Mouse (Mus musculus) macrophage (primary cell): ENCODE results near the gene Slc22a12. TPM values are rescaled to one million over a fixed set of nuclear protein-coding genes. Genes with fewer than 3 reads are reported as not detected.

Experiments used
- H3K27ac ChIP-seq: fragments of 350-480 bp; formaldehyde crosslinking; 2 replicates; pipeline ENCODE4 v1.9.0; 2021
- H3K36me3 ChIP-seq: fragments of 350-480 bp; formaldehyde crosslinking; 2 replicates; pipeline ENCODE4 v1.9.0; 2021; ENCODE audit errors: inconsistent target
- H3K4me3 ChIP-seq: fragments of 350-480 bp; formaldehyde crosslinking; 2 replicates; pipeline ENCODE4 v1.9.0; 2021; ENCODE audit errors: inconsistent target
- H3K79me2 ChIP-seq: fragments of 350-480 bp; formaldehyde crosslinking; 2 replicates; pipeline ENCODE4 v1.9.0; 2021; ENCODE audit errors: inconsistent target
- WGBS: methylation state at CpG from one replicate; pipeline ENCODE4 v1.1.7; 2026; ENCODE audit warnings: inconsistent platforms; ENCODE audit not compliant: missing documents; 5-methylcytosine and 5-hydroxymethylcytosine counted together
- polyA plus RNA-seq: library from polyadenylated mRNA; stranded (reverse); fragments of 250-400 nt; gene quantifications from 3 replicates; pipeline ENCODE4 v1.2.4, GENCODE M21; 2018; ENCODE audit warnings: inconsistent platforms

Gene Slc22a12
- polyA plus RNA-seq, 1 experiment from 2014 or later: not detected

DNA sequence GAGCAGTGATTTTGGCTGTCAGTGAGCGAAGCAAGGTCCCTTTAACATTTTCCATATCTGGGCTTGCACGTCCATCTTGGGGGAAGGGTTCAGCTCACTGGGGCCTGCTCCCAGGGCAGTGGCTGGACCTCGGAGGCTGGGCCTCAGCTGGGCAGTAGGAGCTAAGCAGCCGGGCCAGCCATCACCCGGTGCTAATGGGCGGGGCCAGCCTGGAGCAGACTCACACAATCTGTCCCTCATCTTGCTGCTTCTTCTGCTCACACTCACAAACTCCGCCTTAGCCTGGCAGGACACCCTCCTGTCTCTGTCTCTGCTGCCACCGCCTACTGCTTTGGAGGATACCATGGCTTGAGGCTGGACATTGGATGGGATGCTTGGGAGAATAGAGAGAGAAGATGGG is 26.7 kb downstream of the Slc22a12 start:
- Histone ChIP-seq H3K79me2 (no peaks in the 10 kb centered on the region), H3K4me3 (no peak overlapping the region), H3K27ac (no peak overlapping the region), H3K36me3 (no peaks in the 10 kb centered on the region)
- 83% methylated on average over 8 of the region's 8 CpGs for WGBS

DNA sequence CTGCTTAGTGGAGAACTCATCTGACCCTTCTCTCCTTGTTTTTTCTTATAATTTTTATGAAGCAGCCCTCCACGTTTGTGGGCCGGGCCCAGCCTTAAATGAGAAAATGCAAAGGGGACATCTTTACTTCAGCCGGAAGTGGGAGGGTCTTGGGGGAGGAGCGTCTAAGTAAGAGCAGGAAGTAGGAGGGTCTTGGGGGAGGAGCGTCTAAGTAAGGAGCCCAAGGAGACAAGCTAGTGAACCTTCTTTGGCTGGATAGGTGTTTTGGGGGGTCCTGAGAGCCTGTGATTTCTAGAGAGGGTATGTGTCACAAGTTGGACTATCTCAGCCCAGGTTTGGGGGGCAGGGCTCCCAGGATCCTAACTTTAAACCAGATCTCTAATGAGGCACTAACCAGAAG is 27.4 kb downstream of the Slc22a12 start:
- Histone ChIP-seq H3K79me2 (no peaks in the 10 kb centered on the region), H3K36me3 (no peaks in the 10 kb centered on the region), H3K4me3 (no peak overlapping the region), H3K27ac (no peak overlapping the region)
- WGBS: 49% methylated on average over 5 of the region's 5 CpGs

DNA sequence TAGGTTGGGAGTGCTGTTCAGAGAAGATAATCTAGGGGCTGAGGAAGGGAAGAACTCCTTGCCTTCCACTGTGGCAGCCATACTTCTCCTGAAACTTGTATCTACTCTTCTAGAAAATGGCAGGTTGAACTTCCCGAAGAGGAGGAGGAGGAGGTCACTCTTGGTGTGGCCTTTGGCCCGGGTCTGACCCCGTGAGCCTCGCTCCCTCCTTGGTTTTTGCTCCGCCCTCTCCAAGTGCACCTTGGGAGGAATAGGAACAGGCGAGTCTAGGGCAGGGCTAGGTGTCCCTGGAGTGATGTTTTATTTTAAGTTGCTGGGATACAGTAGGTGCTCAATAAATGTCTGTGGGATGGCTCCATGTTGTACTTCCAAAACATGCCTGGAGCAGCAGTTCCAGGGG is 27.9 kb downstream of the Slc22a12 start:
- Histone ChIP-seq H3K79me2 (no peaks in the 10 kb centered on the region), H3K4me3 (no peak overlapping the region), H3K36me3 (no peaks in the 10 kb centered on the region), H3K27ac (no peak overlapping the region)
- 79% methylated on average over 6 of the region's 6 CpGs for WGBS

DNA sequence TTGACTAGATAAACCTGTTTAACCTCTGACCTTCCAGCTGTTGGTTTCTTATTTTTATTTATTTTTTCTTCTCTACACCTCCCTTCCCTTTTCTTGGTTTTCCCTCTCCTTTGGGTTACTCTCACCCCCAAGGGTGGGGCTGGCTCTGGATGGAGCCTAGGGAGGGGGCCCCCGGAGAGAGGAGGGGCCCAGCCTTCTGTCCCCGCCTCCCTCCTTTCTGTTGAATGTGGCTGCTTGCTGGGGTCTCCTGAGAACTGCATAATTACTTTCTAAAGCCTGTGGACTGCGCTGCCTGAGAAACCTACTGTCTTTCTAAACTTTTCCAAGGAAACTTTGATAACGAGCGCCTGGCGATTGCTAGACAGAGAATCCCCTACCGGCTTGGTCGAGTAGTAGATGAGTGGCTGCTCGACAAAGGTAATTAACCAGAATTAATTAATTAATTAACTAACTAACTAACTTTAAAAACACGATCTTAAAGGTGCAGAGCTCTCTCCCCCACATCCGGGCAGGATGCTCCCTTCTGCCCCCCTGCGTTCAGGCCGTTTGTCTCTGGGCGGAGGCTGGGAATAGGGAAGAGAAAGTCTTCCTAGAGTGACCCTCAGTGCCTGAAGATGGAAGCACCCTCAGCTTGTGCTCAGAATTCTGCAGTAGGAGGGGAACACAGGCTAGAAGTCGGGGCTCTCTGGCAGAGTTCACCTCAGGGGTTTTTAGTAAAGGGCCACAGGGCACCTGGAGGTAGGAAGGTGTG is 29.3 kb downstream of the Slc22a12 start:
- H3K4me3 ChIP-seq: no peak overlapping the region
- no peak overlapping the region for H3K27ac ChIP-seq
- no peaks in the 10 kb centered on the region for H3K79me2 ChIP-seq
- H3K36me3 ChIP-seq: no peaks in the 10 kb centered on the region
- 24% methylated on average over 14 of the region's 15 CpGs for WGBS

DNA sequence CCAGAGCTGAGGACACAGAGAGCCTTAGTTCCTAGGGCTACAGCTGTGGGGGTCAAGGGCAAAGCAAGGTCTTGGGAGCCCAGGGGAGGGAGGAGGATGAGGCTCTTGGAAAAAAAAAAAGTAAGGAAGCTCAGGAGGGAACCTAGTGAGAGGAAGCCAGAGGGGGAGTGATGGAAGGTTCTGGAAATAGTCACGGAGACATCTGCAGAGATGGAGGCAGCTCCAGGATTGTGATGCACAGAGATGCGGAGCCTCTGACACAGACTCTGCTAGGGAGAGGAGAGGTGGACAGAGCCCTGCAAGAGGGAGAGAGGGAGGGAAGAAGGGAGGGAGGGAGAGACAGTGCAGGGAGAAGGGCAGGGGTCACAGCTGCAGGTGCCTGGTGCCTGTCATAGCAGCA is 32.3 kb downstream of the Slc22a12 start:
- no peak overlapping the region for H3K4me3 ChIP-seq
- H3K27ac ChIP-seq: no peak overlapping the region
- no peaks in the 10 kb centered on the region for H3K36me3 ChIP-seq
- no peaks in the 10 kb centered on the region for H3K79me2 ChIP-seq
- WGBS: 90% methylated on average over 2 of the region's 2 CpGs

DNA sequence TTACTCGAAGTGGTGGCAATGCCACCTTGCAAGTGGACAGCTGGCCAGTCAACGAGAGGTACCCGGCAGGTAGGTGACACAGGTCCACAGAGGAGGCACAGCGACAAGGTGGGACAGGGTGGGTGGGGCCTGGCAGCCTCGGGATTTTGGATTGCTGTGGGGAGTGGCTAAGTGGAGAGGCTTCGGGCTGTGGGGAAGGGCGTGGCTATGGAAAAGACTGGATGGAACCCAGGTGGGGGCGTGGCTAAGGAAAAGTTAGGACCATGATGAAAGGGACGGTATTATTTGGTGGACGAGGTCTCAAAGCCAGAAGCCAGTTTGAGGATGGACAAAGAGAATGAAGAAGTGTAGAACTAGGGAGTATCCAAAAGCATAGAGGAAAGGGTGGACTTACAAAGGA is 33.0 kb downstream of the Slc22a12 start:
- no peak overlapping the region for H3K4me3 ChIP-seq
- H3K36me3 ChIP-seq: no peaks in the 10 kb centered on the region
- no peak overlapping the region for H3K27ac ChIP-seq
- 77% methylated on average over 10 of the region's 10 CpGs for WGBS
- H3K79me2 ChIP-seq: no peaks in the 10 kb centered on the region

DNA sequence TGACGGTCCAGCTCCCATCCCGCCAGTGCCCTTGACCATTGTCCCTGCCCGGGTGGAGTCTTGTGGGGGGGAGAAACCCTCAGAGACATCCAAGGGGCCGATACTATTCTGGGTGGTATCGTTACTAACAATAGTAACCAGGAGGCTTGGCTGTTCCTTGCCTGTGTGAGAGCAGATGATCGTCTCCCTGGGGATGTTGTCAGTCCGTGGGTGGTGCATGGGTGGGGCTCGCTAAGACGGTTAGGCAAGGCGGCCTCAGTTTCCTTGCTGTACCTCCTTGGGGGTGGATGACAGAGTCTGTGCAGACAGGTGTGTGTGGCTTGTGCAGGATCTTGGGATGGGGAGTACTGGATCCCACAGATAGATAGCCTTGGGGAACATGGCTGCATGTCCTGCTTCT is 35.4 kb downstream of the Slc22a12 start:
- Histone ChIP-seq H3K27ac (no peak overlapping the region), H3K36me3 (no peaks in the 10 kb centered on the region), H3K79me2 (no peaks in the 10 kb centered on the region), H3K4me3 (no peak overlapping the region)
- 65% methylated on average over 10 of the region's 10 CpGs for WGBS

DNA sequence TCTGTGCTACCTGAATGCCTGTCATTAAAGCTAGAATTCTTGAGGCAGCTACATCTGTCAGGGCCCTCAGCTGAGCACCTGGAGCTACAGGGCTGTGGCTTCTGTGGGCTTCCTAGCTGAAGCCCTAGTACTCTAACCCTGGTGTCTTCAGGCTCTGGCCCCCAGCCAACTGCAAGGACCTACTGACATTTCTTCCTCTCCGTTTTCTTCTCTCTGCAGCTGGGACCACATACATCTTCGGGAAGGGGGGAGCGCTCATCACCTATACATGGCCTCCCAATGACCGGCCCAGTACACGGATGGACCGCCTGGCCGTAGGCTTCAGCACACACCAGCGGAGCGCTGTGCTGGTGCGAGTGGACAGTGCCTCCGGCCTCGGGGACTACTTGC is 38.2 kb downstream of the Slc22a12 start:
- Histone ChIP-seq H3K36me3 (no peaks in the 10 kb centered on the region), H3K79me2 (no peaks in the 10 kb centered on the region), H3K4me3 (no peak overlapping the region), H3K27ac (no peak overlapping the region)
- WGBS: 85% methylated on average over 11 of the region's 12 CpGs

DNA sequence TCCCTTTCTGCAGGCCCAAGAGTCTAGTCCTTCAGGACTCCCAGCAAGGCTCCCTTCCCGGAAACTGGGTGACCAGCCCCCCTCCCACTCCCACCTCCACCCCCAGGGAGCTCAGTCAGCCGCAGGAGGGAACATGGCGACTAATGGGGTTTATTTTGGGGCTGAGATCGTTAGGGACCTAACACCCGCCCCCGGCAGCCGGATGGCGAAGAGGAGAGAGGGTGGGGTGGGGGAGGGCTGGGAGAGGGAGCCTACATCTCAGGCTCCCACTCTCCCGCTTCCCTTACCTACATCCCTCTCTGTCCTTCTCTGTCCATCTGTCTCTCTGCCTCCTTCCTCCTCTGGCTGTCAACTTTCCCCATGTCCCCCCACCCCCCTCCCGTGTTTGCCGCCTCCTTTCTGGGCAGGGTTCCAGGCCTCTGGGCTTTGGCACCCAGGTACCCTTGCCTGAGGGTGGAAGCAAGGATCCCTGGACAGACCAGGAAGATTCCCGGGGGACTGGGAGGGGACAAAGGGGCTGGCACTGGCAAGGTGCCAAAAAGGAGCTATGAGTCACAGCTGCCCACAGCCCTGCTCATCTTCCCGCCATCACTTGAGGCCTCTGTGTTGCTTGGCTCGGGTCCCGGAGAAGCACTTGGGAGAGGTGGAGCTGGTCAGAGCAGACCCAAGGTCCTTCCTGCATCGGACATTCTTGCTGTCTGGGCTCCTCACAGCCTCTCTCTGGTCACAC is 38.7 kb downstream of the Slc22a12 start:
- H3K27ac ChIP-seq: no peak overlapping the region
- WGBS: 30% methylated on average over 9 of the region's 16 CpGs
- H3K4me3 ChIP-seq: no peak overlapping the region
- no peaks in the 10 kb centered on the region for H3K79me2 ChIP-seq
- no peaks in the 10 kb centered on the region for H3K36me3 ChIP-seq

DNA sequence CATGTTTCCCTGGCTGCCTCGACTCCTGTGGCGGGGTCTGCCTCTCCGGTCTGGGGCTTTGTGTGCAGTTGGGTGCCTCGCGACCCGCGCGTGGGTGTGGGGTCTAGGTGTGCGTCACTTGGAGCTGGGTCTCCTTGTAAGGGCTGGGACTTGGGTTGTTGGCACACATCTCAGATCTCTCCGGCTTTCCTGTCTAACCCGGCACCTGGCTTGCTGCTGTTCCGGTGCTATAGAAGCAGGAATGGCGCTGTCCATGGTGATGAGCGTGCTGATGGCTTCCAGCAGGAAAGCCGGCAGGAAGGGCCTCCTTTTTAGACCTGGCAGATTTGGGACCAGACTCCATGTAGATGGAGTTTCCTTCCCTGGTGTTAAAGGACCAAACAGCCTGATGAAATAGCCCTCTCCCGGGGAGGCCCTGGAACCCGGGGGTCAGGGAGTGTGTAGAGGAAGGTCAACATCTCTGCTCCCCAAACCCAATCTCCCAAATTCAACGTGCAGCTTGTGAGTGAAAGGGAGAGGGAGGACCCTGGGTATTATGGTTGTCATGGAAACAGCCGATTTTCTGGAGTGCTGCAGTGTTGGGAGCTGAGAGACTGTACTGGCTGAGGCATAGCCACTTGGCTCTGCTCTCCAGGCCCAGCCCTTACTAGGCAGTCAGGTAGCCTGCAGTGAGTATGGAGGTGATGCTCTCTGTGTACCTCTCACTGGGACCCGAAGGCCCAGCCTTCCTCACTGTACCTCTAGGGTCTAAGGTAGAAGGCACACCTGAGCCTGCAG is 40.1 kb downstream of the Slc22a12 start:
- no peaks in the 10 kb centered on the region for H3K36me3 ChIP-seq
- WGBS: 7% methylated on average over 20 of the region's 20 CpGs
- H3K4me3 ChIP-seq: no peak overlapping the region

DNA sequence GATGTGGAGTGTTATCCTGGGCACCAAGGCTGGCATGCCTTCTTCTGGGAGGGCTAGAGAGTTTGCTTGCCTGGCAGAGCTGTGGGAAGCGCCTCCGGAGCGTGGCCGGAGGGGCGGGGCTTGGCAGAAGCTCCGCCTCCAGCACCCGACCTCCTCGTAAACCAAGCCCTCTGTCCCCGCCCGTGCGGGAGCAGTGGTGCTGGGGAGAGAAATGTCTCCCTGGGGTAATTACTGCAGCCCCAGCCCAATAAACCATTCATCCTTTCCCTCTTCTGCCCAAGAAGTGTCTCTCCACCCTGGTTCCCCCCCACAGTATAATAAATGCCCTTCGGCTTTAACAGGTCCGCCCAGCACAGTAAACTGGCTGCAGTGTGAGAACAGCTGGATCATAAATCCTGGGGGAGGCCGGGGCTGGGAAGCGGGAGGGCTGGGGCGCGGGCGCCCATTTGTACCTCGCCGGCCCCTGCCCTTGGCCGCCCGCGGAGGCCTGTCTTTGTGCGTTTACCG is 40.7 kb downstream of the Slc22a12 start:
- Histone ChIP-seq H3K79me2 (no peaks in the 10 kb centered on the region), H3K36me3 (no peaks in the 10 kb centered on the region), H3K27ac (no peak overlapping the region), H3K4me3 (no peak overlapping the region)
- WGBS: 4% methylated on average over 25 of the region's 25 CpGs

More for the DNA sequence above, 40.1 kb downstream of the Slc22a12 start:
- H3K79me2 ChIP-seq: no peaks in the 10 kb centered on the region
- no peak overlapping the region for H3K27ac ChIP-seq

DNA sequence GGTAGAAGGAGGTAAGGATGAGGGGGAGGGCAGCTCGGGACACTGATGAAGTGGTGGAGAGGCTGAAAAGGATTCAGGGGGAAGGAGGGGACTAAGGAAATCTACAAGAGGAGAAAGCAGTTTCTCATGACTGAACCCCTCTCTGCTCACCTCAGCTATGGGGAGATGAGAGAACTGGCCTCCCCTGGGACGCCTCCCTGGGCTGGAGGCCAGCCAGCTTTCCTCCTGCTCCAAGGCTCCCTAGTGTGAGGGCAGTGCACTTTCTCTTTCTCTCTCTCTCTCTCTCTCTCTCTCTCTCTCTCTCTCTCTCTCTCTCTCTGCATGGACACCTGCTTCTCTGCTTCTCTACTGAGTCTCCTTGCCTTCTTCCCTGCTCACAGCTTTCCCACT is 42.2 kb downstream of the Slc22a12 start:
- no peak overlapping the region for H3K4me3 ChIP-seq
- WGBS: 38% methylated on average over 1 of the region's 2 CpGs
- no peaks in the 10 kb centered on the region for H3K36me3 ChIP-seq
- H3K27ac ChIP-seq: no peak overlapping the region
- H3K79me2 ChIP-seq: no peaks in the 10 kb centered on the region

DNA sequence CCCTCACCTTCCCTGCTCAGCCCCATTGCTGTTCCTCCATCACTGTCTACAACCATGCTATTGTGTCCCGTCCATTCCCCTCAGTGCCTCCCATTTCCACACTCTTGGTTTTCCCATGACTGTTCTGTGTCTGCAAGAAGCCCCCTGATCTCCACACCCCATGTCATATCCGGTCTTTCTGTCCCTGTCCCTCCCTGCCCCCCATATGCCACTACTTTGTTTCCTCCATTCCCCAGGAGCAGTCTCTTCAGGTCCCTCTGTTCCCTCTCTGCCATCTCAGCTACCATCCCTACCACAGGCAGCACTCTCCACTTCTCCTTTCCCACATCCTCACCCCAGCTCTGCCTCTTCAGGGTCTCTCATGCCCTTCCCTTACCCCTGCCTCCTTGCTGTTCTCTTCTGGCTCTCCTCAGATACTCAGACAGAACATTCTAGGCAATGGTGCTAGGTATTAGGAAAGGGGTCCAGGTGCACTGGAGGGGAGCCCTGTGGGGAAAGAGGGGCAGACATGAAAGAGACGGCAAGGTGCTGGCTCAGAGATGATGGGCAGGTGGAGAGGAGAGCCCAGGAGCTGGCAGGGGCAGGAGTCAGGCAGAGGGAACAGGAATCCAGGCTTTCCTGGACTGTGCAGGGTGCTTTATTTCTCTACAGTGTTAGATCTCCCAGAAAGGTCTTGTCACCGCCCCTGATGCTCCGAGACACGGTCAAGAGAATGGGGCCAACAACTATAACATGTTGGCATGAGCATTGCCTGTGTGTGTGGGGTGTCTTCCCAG is 42.8 kb downstream of the Slc22a12 start:
- Histone ChIP-seq H3K27ac (no peak overlapping the region), H3K36me3 (no peaks in the 10 kb centered on the region), H3K4me3 (no peak overlapping the region), H3K79me2 (no peaks in the 10 kb centered on the region)
- 70% methylated on average over 6 of the region's 6 CpGs for WGBS
